Mouse (Mus musculus) c-Kit-positive CD71-positive TER-119-positive erythroid progenitor cells, embryonic 14.5 days (primary cell): ENCODE measurements at regions not wholly inside any gene's neighbourhood (a gene's known extent, or its start where the extent isn't known, plus 50 kb on each side); places are given as distances from the start of the nearest gene placed in this dataset.
"Not testable (repeated sequence)": the region's sequence is repeated elsewhere in the genome, so short reads cannot be mapped to it uniquely, and the experiment has no call there.

ENCODE experiments used
- DNase-seq: peaks from one replicate; pipeline ENCODE4 v3.0.0-alpha.2; 2013; ENCODE audit warnings: low spot score

GRCm38 (mm10) chr17:83990421-83991365 is 142.9 kb upstream of the Haao start:
- no peak for DNase-seq

GRCm38 (mm10) chr17:83988897-83989296 is 141.1 kb upstream of the Haao start:
- DNase-seq, result no peak

GRCm38 (mm10) chr17:83988165-83988564 is 140.4 kb upstream of the Haao start:
- no peak for DNase-seq

GRCm38 (mm10) chr17:83987683-83988082 is 139.9 kb upstream of the Haao start:
- no peak for DNase-seq

- no peak for DNase-seq
Measured at GRCm38 (mm10) chr17:83985916-83986578, 138.3 kb upstream of the Haao start.

- DNase-seq, result no peak
Measured at GRCm38 (mm10) chr17:83985333-83985790, 137.6 kb upstream of the Haao start.

GRCm38 (mm10) chr17:83983837-83984388 is 136.2 kb upstream of the Haao start:
- no peak for DNase-seq

- no peak for DNase-seq
Measured at GRCm38 (mm10) chr17:83983070-83983836, 135.5 kb upstream of the Haao start.

GRCm38 (mm10) chr17:83982700-83983069 is 134.9 kb upstream of the Haao start:
- no peak for DNase-seq

GRCm38 (mm10) chr17:83978858-83979470 is 131.2 kb upstream of the Haao start:
- no peak for DNase-seq

GRCm38 (mm10) chr17:83977725-83978124 is 130.0 kb upstream of the Haao start:
- DNase-seq, result no peak

GRCm38 (mm10) chr17:83975813-83976212 is 128.1 kb upstream of the Haao start:
- DNase-seq, result no peak

- no peak for DNase-seq
Measured at GRCm38 (mm10) chr17:83973461-83974350, 125.9 kb upstream of the Haao start.

GRCm38 (mm10) chr17:83972874-83973273 is 125.1 kb upstream of the Haao start:
- DNase-seq, result no peak

- DNase-seq, result no peak
Measured at GRCm38 (mm10) chr17:83972470-83972869, 124.7 kb upstream of the Haao start.

GRCm38 (mm10) chr17:83972026-83972425 is 124.3 kb upstream of the Haao start:
- DNase-seq, result no peak

GRCm38 (mm10) chr17:83969407-83969826 is 121.7 kb upstream of the Haao start:
- no peak for DNase-seq

- not testable (repeated sequence) for DNase-seq
Measured at GRCm38 (mm10) chr17:83968124-83968523, 120.4 kb upstream of the Haao start.

- no peak for DNase-seq
Measured at GRCm38 (mm10) chr17:83967007-83967406, 119.2 kb upstream of the Haao start.

GRCm38 (mm10) chr17:83964454-83965211 is 116.9 kb upstream of the Haao start:
- DNase-seq, result no peak
